Mouse (Mus musculus) yolk sac, embryonic 10.5 days (tissue): ENCODE measurements around the gene Kcnip1.
A peak's percentile ranks its signal among the peaks of the same experiment; 100 is the strongest.

Experiments
- DNase-seq: peaks from one replicate; pipeline ENCODE4 v3.0.0-alpha.2; 2017; ENCODE audit warnings: low spot score

Gene Kcnip1

GRCm38 (mm10) chr11:33938561-33939274 lies 54.2 kb downstream of the Kcnip1 start:
- DNase-seq: no peak

- no peak for DNase-seq
Observed at GRCm38 (mm10) chr11:33937641-33938040, 55.3 kb downstream of the Kcnip1 start.

- no peak for DNase-seq
Observed at GRCm38 (mm10) chr11:33934286-33934685, 58.7 kb downstream of the Kcnip1 start.

GRCm38 (mm10) chr11:33932386-33933111 lies 60.4 kb downstream of the Kcnip1 start:
- DNase-seq: no peak

- DNase-seq: peak; percentile 34
Observed at GRCm38 (mm10) chr11:33931836-33932385, 61.0 kb downstream of the Kcnip1 start.

- DNase-seq: no peak
Observed at GRCm38 (mm10) chr11:33929412-33929811, 63.5 kb downstream of the Kcnip1 start.

GRCm38 (mm10) chr11:33928658-33929057 lies 64.3 kb downstream of the Kcnip1 start:
- no peak for DNase-seq

- no peak for DNase-seq
Observed at GRCm38 (mm10) chr11:33927836-33928235, 65.1 kb downstream of the Kcnip1 start.

GRCm38 (mm10) chr11:33927321-33927720 lies 65.6 kb downstream of the Kcnip1 start:
- no peak for DNase-seq

- DNase-seq: peak; percentile 67
Observed at GRCm38 (mm10) chr11:33926551-33926950, 66.4 kb downstream of the Kcnip1 start.

GRCm38 (mm10) chr11:33925778-33926177 lies 67.2 kb downstream of the Kcnip1 start:
- no peak for DNase-seq

GRCm38 (mm10) chr11:33923031-33923430 lies 69.9 kb downstream of the Kcnip1 start:
- DNase-seq: no peak

GRCm38 (mm10) chr11:33921451-33921850 lies 71.5 kb downstream of the Kcnip1 start:
- no peak for DNase-seq

- DNase-seq: no peak
Observed at GRCm38 (mm10) chr11:33919826-33920225, 73.1 kb downstream of the Kcnip1 start.

- DNase-seq: no peak
Observed at GRCm38 (mm10) chr11:33918424-33918823, 74.5 kb downstream of the Kcnip1 start.

- no peak for DNase-seq
Observed at GRCm38 (mm10) chr11:33917574-33917973, 75.4 kb downstream of the Kcnip1 start.

GRCm38 (mm10) chr11:33914216-33914615 lies 78.7 kb downstream of the Kcnip1 start:
- DNase-seq: no peak

- DNase-seq: no peak
Observed at GRCm38 (mm10) chr11:33913061-33913460, 79.9 kb downstream of the Kcnip1 start.

- no peak for DNase-seq
Observed at GRCm38 (mm10) chr11:33912151-33912571, 80.8 kb downstream of the Kcnip1 start.

GRCm38 (mm10) chr11:33910982-33911381 lies 82.0 kb downstream of the Kcnip1 start:
- peak; percentile 35 for DNase-seq

GRCm38 (mm10) chr11:33908360-33909175 lies 84.4 kb downstream of the Kcnip1 start:
- DNase-seq: no peak

- DNase-seq: no peak
Observed at GRCm38 (mm10) chr11:33903494-33903893, 89.5 kb downstream of the Kcnip1 start.
